Mouse (Mus musculus) myocyte (in vitro differentiated cells): ENCODE results near the gene Pgp.

Source experiments
- CEBPB ChIP-seq: IDR thresholded peaks from 2 replicates; pipeline ENCODE4 v1.6.1; 2011; ENCODE audit warnings: mild to moderate bottlenecking, moderate library complexity; ENCODE audit not compliant: poor library complexity, insufficient read depth, severe bottlenecking
- MYOD1 ChIP-seq, 3 experiments: IDR thresholded peaks; one replicate each; pipeline ENCODE4 v1.6.1; 2011; ENCODE audit warnings: control low read depth in 2 of 3, low read depth in 2 of 3, mild to moderate bottlenecking in 2 of 3, moderate library complexity in 1 of 3; ENCODE audit not compliant: insufficient read length in 2 of 3, control insufficient read depth in 1 of 3
- POLR2AphosphoS2 ChIP-seq: IDR thresholded peaks from one replicate; pipeline ENCODE4 v1.6.1; 2011; ENCODE audit warnings: low read depth, control low read depth; ENCODE audit not compliant: insufficient read length
- REST ChIP-seq: IDR thresholded peaks from one replicate; pipeline ENCODE4 v1.6.1; 2011; ENCODE audit warnings: mild to moderate bottlenecking, control low read depth, moderate library complexity; ENCODE audit not compliant: insufficient read depth, insufficient read length

DNA sequence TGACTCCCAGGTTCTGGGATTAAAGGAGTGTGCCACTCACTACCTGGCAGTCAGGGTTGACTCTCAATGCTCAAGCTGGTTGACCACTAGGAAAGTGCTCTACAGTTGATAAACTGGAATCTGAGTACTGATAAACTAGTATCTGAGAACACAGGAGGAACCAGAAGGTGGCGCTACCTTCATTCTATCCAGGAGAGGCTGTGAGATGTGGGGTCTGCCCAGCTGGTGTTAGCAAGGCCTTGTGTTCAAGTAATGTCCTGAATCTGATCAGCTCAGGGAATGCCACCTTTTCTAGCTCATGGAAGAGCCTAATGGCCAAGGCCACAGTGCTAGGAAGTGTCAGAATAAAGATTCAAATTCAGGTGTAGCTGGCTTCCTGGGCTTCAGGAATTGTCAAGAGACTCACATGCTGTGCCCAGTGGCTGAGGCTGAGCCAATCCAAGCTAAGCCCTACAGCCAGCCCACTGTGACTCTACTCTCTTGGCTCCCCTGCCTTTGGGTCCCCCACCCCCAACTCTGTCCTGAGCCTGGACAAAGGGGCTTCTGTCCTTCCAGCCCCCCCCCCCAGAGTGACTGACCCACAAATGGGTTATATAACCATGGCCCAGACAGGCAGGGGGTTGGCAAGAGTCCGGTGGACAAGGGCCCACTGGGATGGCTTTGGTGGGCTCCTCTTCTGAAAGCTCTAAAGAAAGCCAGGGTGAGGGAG is 24.6 kb downstream of the Pgp start:
- TF ChIP-seq MYOD1 (IDR thresholded peaks at IDR 0.05; ENCODE audit: control insufficient read depth in 1 of 3, insufficient read length in 2 of 3, low read depth in 2 of 3) (no peak), CEBPB (no peak), REST (no peak), POLR2AphosphoS2 (no peak)
